Mouse (Mus musculus) liver, embryonic 12.5 days (tissue): ENCODE results near the gene Rnpc3. TPM values are rescaled to one million over a fixed set of nuclear protein-coding genes. Genes with fewer than 3 reads are reported as not detected.
"Not testable (repeated sequence)": the region's sequence is repeated elsewhere in the genome, so short reads cannot be mapped to it uniquely, and the experiment has no call there.

Source experiments
- ATAC-seq: fragments of 200-750 bp; cut with Nextera tagmentation; 2 replicates; pipeline ENCODE4 v1.8.0; 2017; ENCODE audit warnings: moderate number of reproducible peaks, mild to moderate bottlenecking, moderate library complexity
- H3K27ac ChIP-seq: fragments of 300-500 bp; sonication (generic); 2 replicates; pipeline ENCODE4 v1.5.1; 2016; ENCODE audit warnings: mild to moderate bottlenecking
- H3K27me3 ChIP-seq: fragments of 300-500 bp; sonication (generic); replicated peaks from 2 replicates; pipeline ENCODE4 v1.6.1; 2016; ENCODE audit warnings: mild to moderate bottlenecking, moderate library complexity
- H3K36me3 ChIP-seq: fragments of 300-500 bp; sonication (generic); 2 replicates; pipeline ENCODE4 v1.6.1; 2016; ENCODE audit warnings: mild to moderate bottlenecking, moderate library complexity
- H3K4me1 ChIP-seq: fragments of 300-500 bp; sonication (generic); 2 replicates; pipeline ENCODE4 v1.6.1; 2016
- H3K4me2 ChIP-seq: fragments of 300-500 bp; sonication (generic); 2 replicates; pipeline ENCODE4 v1.6.1; 2016; ENCODE audit warnings: mild to moderate bottlenecking, moderate library complexity
- H3K4me3 ChIP-seq: fragments of 300-500 bp; sonication (generic); 2 replicates; pipeline ENCODE4 v1.5.1; 2016; ENCODE audit warnings: mild to moderate bottlenecking, moderate library complexity
- H3K9ac ChIP-seq: fragments of 300-500 bp; sonication (generic); 2 replicates; pipeline ENCODE4 v1.6.1; 2016; ENCODE audit warnings: mild to moderate bottlenecking, moderate library complexity
- H3K9me3 ChIP-seq: fragments of 300-500 bp; sonication (generic); replicated peaks from 2 replicates; pipeline ENCODE4 v1.6.1; 2016; ENCODE audit warnings: mild to moderate bottlenecking, moderate library complexity
- WGBS: fragments of 180-500 bp; shearing (Covaris S2); methylation state at CpG from one replicate; pipeline ENCODE4 v1.1.7; 2016; ENCODE audit not compliant: insufficient replicate concordance; 5-methylcytosine and 5-hydroxymethylcytosine counted together
- polyA plus RNA-seq: library from polyadenylated mRNA; unstranded; fragments of >200 nt; fragmentation: Nextera tagmentation; extraction: Ambion mirVana; gene quantifications from 2 replicates; pipeline ENCODE4 v1.2.1, GENCODE M21; 2016

Gene Rnpc3
- polyA plus RNA-seq = 21.0 and 22.2 TPM in 2 replicates

- Histone ChIP-seq H3K27me3 (no peaks in the 10 kb centered on the region), H3K36me3 (peaks cover 23% of the 10 kb centered on the region), H3K9ac (peak within 1 kb of the TSS; percentile 76), H3K9me3 (no peaks in the 10 kb centered on the region), H3K4me1 (peaks cover 27% of the 10 kb centered on the region), H3K4me3 (peak within 1 kb of the TSS; percentile 64), H3K4me2 (peak within 1 kb of the TSS; percentile 71), H3K27ac (peak within 1 kb of the TSS; percentile 97)
- ATAC-seq = peak; percentile 97
- WGBS = under 1% methylated on average over 70 of the region's 70 CpGs
Observed at GRCm38 (mm10) chr3:113629606-113630359, at the start of gene Rnpc3. Rnpc3 (minus strand) TSS chr3:113630149.

GRCm38 (mm10) chr3:113656940-113657339 lies 27.0 kb upstream of the Rnpc3 start:
- Histone ChIP-seq H3K9me3 (no peaks in the 10 kb centered on the region), H3K27me3 (no peaks in the 10 kb centered on the region), H3K9ac (no peak overlapping the region), H3K4me2 (no peak overlapping the region), H3K36me3 (no peaks in the 10 kb centered on the region), H3K4me1 (no peaks in the 10 kb centered on the region), H3K27ac (no peak overlapping the region), H3K4me3 (no peak overlapping the region)
- peak; percentile 72; the same call in 1 of the 2 replicates for ATAC-seq
- 42% methylated on average over 2 of the region's 2 CpGs for WGBS

GRCm38 (mm10) chr3:113654335-113654734 lies 24.4 kb upstream of the Rnpc3 start:
- Histone ChIP-seq H3K27ac (no peak overlapping the region), H3K9me3 (no peaks in the 10 kb centered on the region), H3K4me2 (no peak overlapping the region), H3K4me1 (no peaks in the 10 kb centered on the region), H3K36me3 (no peaks in the 10 kb centered on the region), H3K9ac (no peak overlapping the region), H3K27me3 (no peaks in the 10 kb centered on the region), H3K4me3 (no peak overlapping the region)
- no peak for ATAC-seq
- 46% methylated on average over 3 of the region's 3 CpGs for WGBS

- not testable (repeated sequence) for H3K9ac ChIP-seq, H3K9me3 ChIP-seq, ATAC-seq, H3K4me3 ChIP-seq, H3K4me2 ChIP-seq, H3K27ac ChIP-seq, H3K36me3 ChIP-seq, H3K27me3 ChIP-seq, H3K4me1 ChIP-seq
- WGBS = 46% methylated on average over 3 of the region's 3 CpGs
Observed at GRCm38 (mm10) chr3:113651386-113651785, 21.4 kb upstream of the Rnpc3 start.

GRCm38 (mm10) chr3:113639545-113639944 lies 9.6 kb upstream of the Rnpc3 start:
- H3K9me3 ChIP-seq = no peaks in the 10 kb centered on the region
- H3K4me2 ChIP-seq = no peak overlapping the region
- 66% methylated on average over 1 of the region's 1 CpGs for WGBS
- no peaks in the 10 kb centered on the region for H3K27me3 ChIP-seq
- no peaks in the 10 kb centered on the region for H3K36me3 ChIP-seq
- ATAC-seq = no peak
- H3K9ac ChIP-seq = no peak overlapping the region
- no peaks in the 10 kb centered on the region for H3K4me1 ChIP-seq
- no peak overlapping the region for H3K4me3 ChIP-seq
- no peak overlapping the region for H3K27ac ChIP-seq

- ATAC-seq = no peak
- no peaks in the 10 kb centered on the region for H3K27me3 ChIP-seq
- no peak overlapping the region for H3K4me2 ChIP-seq
- no peaks in the 10 kb centered on the region for H3K9me3 ChIP-seq
- no peak overlapping the region for H3K9ac ChIP-seq
- H3K4me1 ChIP-seq = peaks cover 21% of the 10 kb centered on the region
- H3K27ac ChIP-seq = no peak overlapping the region
- H3K4me3 ChIP-seq = no peak overlapping the region
- H3K36me3 ChIP-seq = no peaks in the 10 kb centered on the region
Observed at GRCm38 (mm10) chr3:113634220-113634619, 4.3 kb upstream of the Rnpc3 start.

GRCm38 (mm10) chr3:113631611-113632010 lies 1.7 kb upstream of the Rnpc3 start:
- Histone ChIP-seq H3K4me1 (peaks cover 27% of the 10 kb centered on the region), H3K27ac (peak overlapping the region; percentile 97), H3K4me3 (peak overlapping the region; percentile 64), H3K9ac (peak overlapping the region; percentile 76; the same call in 1 of the 2 replicates), H3K27me3 (no peaks in the 10 kb centered on the region), H3K36me3 (peaks cover 11% of the 10 kb centered on the region), H3K4me2 (peak overlapping the region; percentile 71), H3K9me3 (no peaks in the 10 kb centered on the region)
- ATAC-seq = peak; percentile 19

GRCm38 (mm10) chr3:113630564-113630963 lies 615 bp upstream of the Rnpc3 start:
- H3K36me3 ChIP-seq = peaks cover 19% of the 10 kb centered on the region
- H3K9me3 ChIP-seq = no peaks in the 10 kb centered on the region
- H3K4me1 ChIP-seq = peaks cover 27% of the 10 kb centered on the region
- no peak for ATAC-seq
- H3K27me3 ChIP-seq = no peaks in the 10 kb centered on the region
- H3K27ac ChIP-seq = peak overlapping the region; percentile 97
- 7% methylated on average over 13 of the region's 13 CpGs for WGBS
- peak overlapping the region; percentile 71 for H3K4me2 ChIP-seq
- peak overlapping the region; percentile 64 for H3K4me3 ChIP-seq
- peak overlapping the region; percentile 76 for H3K9ac ChIP-seq

GRCm38 (mm10) chr3:113606599-113606998 lies 23.4 kb downstream of the Rnpc3 start, which contains the start of gene Amy1:
Amy1 (minus strand) TSS chr3:113606699.
- 82% methylated on average over 2 of the region's 2 CpGs for WGBS
- Histone ChIP-seq H3K27me3 (no peaks in the 10 kb centered on the region), H3K9ac (no peak within 1 kb of the TSS), H3K9me3 (no peaks in the 10 kb centered on the region), H3K4me1 (no peaks in the 10 kb centered on the region), H3K4me2 (no peak within 1 kb of the TSS), H3K36me3 (peaks cover 45% of the 10 kb centered on the region), H3K4me3 (no peak within 1 kb of the TSS), H3K27ac (no peak within 1 kb of the TSS)
- no peak for ATAC-seq

GRCm38 (mm10) chr3:113590844-113591243 lies 39.1 kb downstream of the Rnpc3 start:
- no peak overlapping the region for H3K4me2 ChIP-seq
- 45% methylated on average over 1 of the region's 1 CpGs for WGBS
- H3K27me3 ChIP-seq = no peaks in the 10 kb centered on the region
- ATAC-seq = no peak
- 0 out of 2 replicates have a peak, but pooled peaks cover 5% of the 10 kb centered on the region for H3K36me3 ChIP-seq
- no peak overlapping the region for H3K9ac ChIP-seq
- no peak overlapping the region for H3K4me3 ChIP-seq
- H3K4me1 ChIP-seq = no peaks in the 10 kb centered on the region
- no peaks in the 10 kb centered on the region for H3K9me3 ChIP-seq
- no peak overlapping the region for H3K27ac ChIP-seq

GRCm38 (mm10) chr3:113574578-113574977 lies 55.4 kb downstream of the Rnpc3 start:
- Histone ChIP-seq H3K4me1 (no peaks in the 10 kb centered on the region), H3K27ac (no peak overlapping the region), H3K36me3 (no peaks in the 10 kb centered on the region), H3K27me3 (no peaks in the 10 kb centered on the region), H3K4me3 (no peak overlapping the region), H3K4me2 (no peak overlapping the region), H3K9ac (no peak overlapping the region), H3K9me3 (no peaks in the 10 kb centered on the region)
- 59% methylated on average over 4 of the region's 4 CpGs for WGBS
- peak; percentile 67 for ATAC-seq

- Histone ChIP-seq H3K4me3 (no peak overlapping the region), H3K9ac (no peak overlapping the region), H3K9me3 (no peaks in the 10 kb centered on the region), H3K27ac (no peak overlapping the region), H3K27me3 (no peaks in the 10 kb centered on the region), H3K4me1 (no peaks in the 10 kb centered on the region), H3K4me2 (no peak overlapping the region), H3K36me3 (no peaks in the 10 kb centered on the region)
- WGBS = 41% methylated on average over 2 of the region's 2 CpGs
- peak; percentile 63; the same call in 1 of the 2 replicates for ATAC-seq
Observed at GRCm38 (mm10) chr3:113574138-113574537, 55.8 kb downstream of the Rnpc3 start.
